Mouse (Mus musculus): ENCODE data around the gene Zfp607b. TPM values are rescaled to one million over a fixed set of nuclear protein-coding genes. Genes with fewer than 3 reads are reported as not detected.

The Zfp607b gene
- 16.7 and 19.1 TPM in 2 replicates for polyA plus RNA-seq (2015; fragmentation: Nextera tagmentation; extraction: Ambion mirVana)

DNA sequence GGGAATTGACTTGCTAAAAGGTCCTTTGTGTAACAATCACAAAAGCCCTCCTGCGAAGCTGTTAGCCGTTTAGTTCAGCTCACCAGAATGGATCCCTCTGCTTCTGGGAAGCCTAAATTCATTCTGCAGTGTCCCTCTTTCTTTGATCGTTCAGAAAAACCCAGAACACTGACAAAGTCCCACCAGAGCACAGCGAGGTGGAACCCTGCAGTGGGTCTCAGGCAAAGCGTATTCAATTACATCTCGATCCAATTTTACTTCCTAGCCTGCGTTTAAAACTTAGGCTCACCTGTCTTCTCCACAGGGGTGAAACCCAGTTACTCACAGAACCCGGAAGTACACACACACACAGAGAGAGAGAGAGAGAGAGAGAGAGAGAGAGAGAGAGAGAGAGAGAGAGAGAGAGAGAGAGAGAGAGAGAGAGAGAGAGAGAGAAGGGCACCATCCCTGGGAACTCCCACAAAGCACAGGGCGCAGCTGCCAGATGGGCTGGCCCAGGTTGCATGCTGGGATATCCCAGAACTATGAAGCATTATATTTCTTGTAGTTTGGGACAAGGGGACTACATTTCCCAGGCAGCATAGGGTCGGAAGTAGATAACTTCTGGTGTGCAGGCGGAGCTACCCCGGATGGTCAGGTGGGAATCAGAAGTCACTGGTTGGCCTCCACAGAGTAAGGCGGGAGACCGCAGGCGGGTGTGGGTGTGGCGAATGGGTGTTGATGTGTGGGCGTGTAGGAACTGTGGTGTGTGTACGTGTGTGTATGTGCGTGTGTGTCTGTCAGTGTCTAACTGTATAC is at the start of gene Zfp607b:
Gene Zfp607b, plus strand, starts transcription at position 526 of the 798 bp plus-strand sequence.
- no peaks in the 10 kb centered on the region for H3K36me3 ChIP-seq (ENCODE audit: control insufficient read depth, insufficient read depth, low read length)
- peak within 1 kb of the TSS; percentile 78 for H3K27ac ChIP-seq (ENCODE audit: low read length)
- WGBS = 0% methylated on average over 19 of the region's 19 CpGs
- peak within 1 kb of the TSS; percentile 72 for H3K9ac ChIP-seq (ENCODE audit: low read depth, low read length)
- H3K4me2 ChIP-seq (ENCODE audit: low read length) = peak within 1 kb of the TSS; percentile 74
- H3K9me3 ChIP-seq (replicated peaks; ENCODE audit: control insufficient read depth, low read length, poor library complexity, severe bottlenecking) = no peaks in the 10 kb centered on the region
- ATAC-seq = peak; percentile 99
- peak within 1 kb of the TSS; percentile 49 for H3K4me3 ChIP-seq (ENCODE audit: low read depth, low read length)
- H3K27me3 ChIP-seq (ENCODE audit: control insufficient read depth, insufficient read depth, low read depth, low read length) = no peaks in the 10 kb centered on the region
- peaks cover 17% of the 10 kb centered on the region for H3K4me1 ChIP-seq (ENCODE audit: control insufficient read depth, insufficient read depth, low read length)

DNA sequence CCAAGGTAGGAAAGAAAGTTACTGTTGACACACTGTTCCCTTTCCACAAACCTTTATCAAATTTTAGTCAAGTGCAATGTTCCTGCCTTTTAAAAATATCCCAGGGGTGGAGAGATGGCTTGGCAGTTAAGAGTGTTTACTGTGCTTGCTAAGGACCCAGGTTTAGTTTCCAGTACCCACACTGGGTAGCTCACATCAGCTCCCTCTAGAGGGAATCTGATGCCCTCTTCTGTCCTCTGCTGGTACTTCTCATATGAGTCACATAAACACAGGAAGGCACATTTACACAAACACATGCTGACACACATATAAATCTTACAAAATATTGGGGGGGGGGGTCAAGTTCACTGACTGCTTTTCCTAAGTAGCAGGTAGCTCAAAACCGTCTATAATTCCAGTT is 44.7 kb upstream of the Zfp607b start:
- no peak for ATAC-seq
- no peaks in the 10 kb centered on the region for H3K4me1 ChIP-seq (ENCODE audit: control insufficient read depth, insufficient read depth, low read length)
- H3K36me3 ChIP-seq (ENCODE audit: control insufficient read depth, insufficient read depth, low read length) = 0 out of 2 replicates have a peak, but pooled peaks cover 1% of the 10 kb centered on the region
- no peak overlapping the region for H3K4me3 ChIP-seq (ENCODE audit: low read depth, low read length)
- H3K27me3 ChIP-seq (ENCODE audit: control insufficient read depth, insufficient read depth, low read depth, low read length) = no peaks in the 10 kb centered on the region
- WGBS = 63% methylated on average over 1 of the region's 1 CpGs
- H3K9ac ChIP-seq (ENCODE audit: low read depth, low read length) = no peak overlapping the region
- no peaks in the 10 kb centered on the region for H3K9me3 ChIP-seq (replicated peaks; ENCODE audit: control insufficient read depth, low read length, poor library complexity, severe bottlenecking)
- no peak overlapping the region for H3K27ac ChIP-seq (ENCODE audit: low read length)
- H3K4me2 ChIP-seq (ENCODE audit: low read length) = no peak overlapping the region

DNA sequence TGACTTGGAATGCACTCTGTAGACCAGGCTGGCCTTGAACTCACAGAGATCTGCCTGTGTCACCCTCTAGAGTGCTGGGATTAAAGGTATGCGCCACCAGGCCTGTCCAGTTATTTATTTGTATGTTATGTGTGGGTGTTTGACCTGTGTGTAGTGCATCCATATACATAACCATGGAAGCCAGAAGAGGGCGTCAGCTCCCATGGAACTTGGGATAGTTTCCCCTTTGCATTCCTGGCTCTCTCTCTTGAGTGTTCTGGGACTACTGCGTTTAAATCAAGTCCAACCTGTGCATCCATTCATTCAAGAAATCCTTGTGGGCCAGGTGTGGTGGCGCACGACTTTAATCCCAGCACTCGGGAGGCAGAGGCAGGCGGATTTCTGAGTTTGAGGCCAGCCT is 42.6 kb upstream of the Zfp607b start:
- H3K27me3 ChIP-seq (ENCODE audit: control insufficient read depth, insufficient read depth, low read depth, low read length) = no peaks in the 10 kb centered on the region
- no peak for ATAC-seq
- no peaks in the 10 kb centered on the region for H3K36me3 ChIP-seq (ENCODE audit: control insufficient read depth, insufficient read depth, low read length)
- H3K4me1 ChIP-seq (ENCODE audit: control insufficient read depth, insufficient read depth, low read length) = peaks cover 3% of the 10 kb centered on the region; the same call in 1 of the 2 replicates
- no peak overlapping the region for H3K4me3 ChIP-seq (ENCODE audit: low read depth, low read length)
- 88% methylated on average over 7 of the region's 7 CpGs for WGBS
- H3K27ac ChIP-seq (ENCODE audit: low read length) = no peak overlapping the region
- H3K4me2 ChIP-seq (ENCODE audit: low read length) = no peak overlapping the region
- H3K9ac ChIP-seq (ENCODE audit: low read depth, low read length) = no peak overlapping the region
- H3K9me3 ChIP-seq (replicated peaks; ENCODE audit: control insufficient read depth, low read length, poor library complexity, severe bottlenecking) = no peaks in the 10 kb centered on the region

DNA sequence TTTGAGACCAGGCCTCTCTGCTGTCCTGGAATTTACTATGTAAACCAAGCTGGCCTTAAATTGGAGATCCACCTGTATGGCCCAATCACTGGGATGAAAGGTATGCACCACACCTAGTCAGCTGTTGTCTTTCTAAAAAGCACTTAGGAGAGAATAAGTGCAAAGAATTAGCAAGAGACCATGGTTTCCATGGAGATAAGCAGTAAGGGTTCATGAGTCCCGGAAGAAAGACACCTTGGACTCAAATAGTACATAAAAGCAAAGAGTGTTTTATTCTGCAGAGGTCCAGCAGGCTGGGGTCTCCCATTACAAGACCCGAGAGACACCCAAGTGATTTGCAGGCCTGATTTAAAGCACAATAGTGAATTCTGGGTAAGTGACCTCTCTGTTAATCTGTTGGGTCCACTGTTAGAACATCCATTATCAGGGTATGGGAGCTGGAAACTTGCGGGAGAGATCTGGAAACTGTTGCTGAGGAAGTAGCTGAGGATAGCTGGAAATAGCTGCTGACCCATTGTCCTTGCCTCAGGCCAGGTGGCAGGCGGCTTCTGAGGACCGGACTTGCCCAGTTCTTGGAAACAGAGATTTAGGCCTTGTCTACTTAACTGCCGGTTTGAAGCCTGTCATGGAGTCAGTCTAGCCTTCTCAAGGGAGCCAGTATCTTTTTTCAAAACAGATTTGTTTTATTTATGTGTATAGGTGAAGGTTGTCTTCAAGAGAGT is 41.7 kb upstream of the Zfp607b start:
- Histone ChIP-seq H3K4me1 (ENCODE audit: control insufficient read depth, insufficient read depth, low read length) (peaks cover 3% of the 10 kb centered on the region; the same call in 1 of the 2 replicates), H3K27ac (ENCODE audit: low read length) (no peak overlapping the region), H3K4me2 (ENCODE audit: low read length) (no peak overlapping the region), H3K36me3 (ENCODE audit: control insufficient read depth, insufficient read depth, low read length) (no peaks in the 10 kb centered on the region), H3K9me3 (replicated peaks; ENCODE audit: control insufficient read depth, low read length, poor library complexity, severe bottlenecking) (no peaks in the 10 kb centered on the region), H3K9ac (ENCODE audit: low read depth, low read length) (no peak overlapping the region), H3K27me3 (ENCODE audit: control insufficient read depth, insufficient read depth, low read depth, low read length) (no peaks in the 10 kb centered on the region), H3K4me3 (ENCODE audit: low read depth, low read length) (no peak overlapping the region)
- WGBS = 83% methylated on average over 6 of the region's 6 CpGs
- no peak for ATAC-seq

DNA sequence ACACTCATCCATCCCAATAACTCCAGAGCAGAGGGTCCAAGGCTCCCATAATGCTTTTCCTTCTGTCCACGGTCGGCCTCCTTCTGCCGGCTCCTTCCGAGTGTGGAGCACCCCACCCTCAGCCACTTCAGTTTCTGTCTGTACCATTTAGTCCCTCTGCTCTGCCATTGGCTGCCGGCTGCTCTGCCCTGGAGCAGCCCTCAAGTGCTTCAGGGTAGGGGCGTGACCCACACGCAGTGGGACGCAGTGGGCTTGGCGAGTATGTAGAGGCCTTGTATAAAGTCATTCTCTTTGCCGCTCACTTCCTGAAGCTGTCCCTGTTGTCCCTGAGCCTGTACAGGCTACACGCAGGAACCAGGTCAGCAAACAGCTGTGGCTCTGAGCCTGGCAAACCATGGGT is 39.4 kb upstream of the Zfp607b start:
- H3K4me3 ChIP-seq (ENCODE audit: low read depth, low read length) = no peak overlapping the region
- 93% methylated on average over 11 of the region's 11 CpGs for WGBS
- no peak overlapping the region for H3K27ac ChIP-seq (ENCODE audit: low read length)
- H3K9ac ChIP-seq (ENCODE audit: low read depth, low read length) = no peak overlapping the region
- ATAC-seq = no peak
- no peaks in the 10 kb centered on the region for H3K9me3 ChIP-seq (replicated peaks; ENCODE audit: control insufficient read depth, low read length, poor library complexity, severe bottlenecking)
- no peaks in the 10 kb centered on the region for H3K36me3 ChIP-seq (ENCODE audit: control insufficient read depth, insufficient read depth, low read length)
- no peak overlapping the region for H3K4me2 ChIP-seq (ENCODE audit: low read length)
- H3K4me1 ChIP-seq (ENCODE audit: control insufficient read depth, insufficient read depth, low read length) = peaks cover 17% of the 10 kb centered on the region
- no peaks in the 10 kb centered on the region for H3K27me3 ChIP-seq (ENCODE audit: control insufficient read depth, insufficient read depth, low read depth, low read length)

DNA sequence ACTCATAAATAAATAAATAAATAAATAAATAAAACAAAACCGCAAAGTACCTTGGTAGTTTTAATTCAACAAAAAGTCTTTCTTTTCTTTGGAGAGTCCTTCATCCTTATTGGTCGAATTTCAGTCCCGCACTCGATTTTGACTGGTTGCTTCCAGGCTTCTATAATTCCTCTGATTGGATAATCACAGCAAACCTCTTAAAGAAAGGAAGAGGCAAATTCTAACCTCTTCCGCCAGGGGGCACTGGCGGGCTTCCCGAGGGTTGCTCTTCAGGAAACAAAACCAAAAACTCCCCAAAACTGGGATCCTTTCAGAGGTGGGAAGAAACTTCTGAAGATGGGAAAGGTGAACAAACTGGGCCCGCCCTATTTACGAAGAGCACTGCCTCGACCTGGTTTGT is 38.2 kb upstream of the Zfp607b start:
- no peak overlapping the region for H3K4me3 ChIP-seq (ENCODE audit: low read depth, low read length)

DNA sequence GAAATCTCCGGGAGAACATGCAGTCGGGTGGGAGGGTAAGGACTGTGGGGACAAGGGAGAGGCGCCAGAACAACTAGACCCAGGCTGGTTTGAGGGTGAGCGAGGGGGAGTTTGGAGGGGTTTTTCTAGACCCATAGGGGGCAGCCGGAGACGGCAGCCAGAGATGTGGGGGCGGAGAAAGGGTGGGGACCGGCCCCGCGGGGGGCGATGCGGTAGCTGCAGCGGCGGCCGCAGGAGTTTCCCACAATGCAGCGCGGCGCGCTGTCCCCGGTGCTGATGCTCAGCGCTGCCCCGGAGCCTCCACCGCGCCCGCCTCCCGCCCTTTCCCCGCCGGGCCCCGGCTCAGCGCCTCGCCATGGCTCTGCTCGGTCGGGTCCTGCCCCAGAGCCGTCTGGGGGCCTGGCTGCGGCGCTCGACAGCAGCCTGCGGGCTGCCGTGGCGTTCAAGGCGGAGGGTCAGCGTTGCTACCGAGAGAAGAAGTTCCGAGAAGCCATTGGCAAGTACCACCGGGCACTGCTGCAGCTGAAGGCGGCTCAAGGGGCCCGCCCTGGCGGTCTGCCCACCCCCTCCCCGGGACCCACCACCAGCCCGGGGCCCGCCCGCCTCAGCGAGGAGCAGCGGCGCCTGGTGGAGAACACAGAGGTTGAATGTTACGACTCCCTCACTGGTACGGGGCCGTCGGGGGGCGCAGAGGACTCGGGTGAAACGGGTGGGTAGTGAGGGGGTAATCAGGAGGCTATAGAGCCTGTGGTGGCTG is 35.3 kb upstream of the Zfp607b start, which contains the start of gene Ttc9b:
Gene Ttc9b, plus strand, starts transcription at position 235 of the 757 bp plus-strand sequence.
- Histone ChIP-seq H3K4me2 (ENCODE audit: low read length) (peak within 1 kb of the TSS; percentile 64), H3K9ac (ENCODE audit: low read depth, low read length) (peak within 1 kb of the TSS; percentile 89), H3K4me1 (ENCODE audit: control insufficient read depth, insufficient read depth, low read length) (peaks cover 26% of the 10 kb centered on the region), H3K27me3 (ENCODE audit: control insufficient read depth, insufficient read depth, low read depth, low read length) (no peaks in the 10 kb centered on the region), H3K4me3 (ENCODE audit: low read depth, low read length) (peak within 1 kb of the TSS; percentile 75), H3K36me3 (ENCODE audit: control insufficient read depth, insufficient read depth, low read length) (peaks cover 8% of the 10 kb centered on the region), H3K9me3 (replicated peaks; ENCODE audit: control insufficient read depth, low read length, poor library complexity, severe bottlenecking) (no peaks in the 10 kb centered on the region), H3K27ac (ENCODE audit: low read length) (peak within 1 kb of the TSS; percentile 95)
- peak; percentile 72 for ATAC-seq
- WGBS = 1% methylated on average over 50 of the region's 62 CpGs

More for the DNA sequence above, 38.2 kb upstream of the Zfp607b start:
- 7% methylated on average over 10 of the region's 10 CpGs for WGBS
- Histone ChIP-seq H3K4me1 (ENCODE audit: control insufficient read depth, insufficient read depth, low read length) (peaks cover 26% of the 10 kb centered on the region), H3K27ac (ENCODE audit: low read length) (no peak overlapping the region), H3K9ac (ENCODE audit: low read depth, low read length) (no peak overlapping the region), H3K4me2 (ENCODE audit: low read length) (no peak overlapping the region), H3K9me3 (replicated peaks; ENCODE audit: control insufficient read depth, low read length, poor library complexity, severe bottlenecking) (no peaks in the 10 kb centered on the region), H3K27me3 (ENCODE audit: control insufficient read depth, insufficient read depth, low read depth, low read length) (no peaks in the 10 kb centered on the region), H3K36me3 (ENCODE audit: control insufficient read depth, insufficient read depth, low read length) (no peaks in the 10 kb centered on the region)
- no peak for ATAC-seq

DNA sequence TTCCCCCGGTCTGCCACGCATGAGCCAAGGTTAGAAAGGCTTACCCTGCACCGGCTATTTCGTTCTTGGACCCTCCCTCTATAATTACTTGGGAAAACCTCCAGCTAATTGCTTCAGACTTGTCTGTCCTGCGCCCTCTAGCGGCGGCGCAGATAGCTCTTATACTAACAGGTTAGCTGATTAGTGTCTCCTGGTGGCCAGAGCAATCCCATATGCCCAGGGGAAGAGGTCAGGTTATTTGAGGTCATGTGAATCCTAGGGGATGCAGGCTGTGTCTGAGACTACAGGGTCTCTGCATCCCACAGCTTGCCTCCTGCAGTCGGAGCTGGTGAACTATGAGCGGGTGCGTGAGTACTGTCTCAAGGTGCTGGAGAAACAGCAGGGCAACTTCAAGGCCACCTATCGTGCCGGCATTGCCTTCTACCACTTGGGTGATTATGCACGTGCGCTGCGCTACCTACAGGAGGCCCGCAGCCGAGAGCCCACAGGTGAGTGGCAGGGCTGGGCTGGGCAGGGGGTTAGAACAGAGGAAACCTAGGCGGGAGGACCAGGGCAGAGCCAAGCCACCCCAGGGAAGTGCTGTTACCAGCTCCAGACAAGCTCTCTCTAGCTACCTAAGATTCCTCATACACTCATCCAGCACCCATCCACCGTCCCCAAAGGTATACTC is 34.4 kb upstream of the Zfp607b start:
- no peaks in the 10 kb centered on the region for H3K27me3 ChIP-seq (ENCODE audit: control insufficient read depth, insufficient read depth, low read depth, low read length)
- peak overlapping the region; percentile 75 for H3K4me3 ChIP-seq (ENCODE audit: low read depth, low read length)
- peak overlapping the region; percentile 89 for H3K9ac ChIP-seq (ENCODE audit: low read depth, low read length)
- H3K4me2 ChIP-seq (ENCODE audit: low read length) = peak overlapping the region; percentile 64
- peaks cover 11% of the 10 kb centered on the region for H3K36me3 ChIP-seq (ENCODE audit: control insufficient read depth, insufficient read depth, low read length)
- H3K27ac ChIP-seq (ENCODE audit: low read length) = peak overlapping the region; percentile 95
- 63% methylated on average over 20 of the region's 20 CpGs for WGBS
- no peaks in the 10 kb centered on the region for H3K9me3 ChIP-seq (replicated peaks; ENCODE audit: control insufficient read depth, low read length, poor library complexity, severe bottlenecking)
- 0 out of 2 replicates have a peak, but pooled peaks have one; percentile 10 for ATAC-seq
- peaks cover 26% of the 10 kb centered on the region for H3K4me1 ChIP-seq (ENCODE audit: control insufficient read depth, insufficient read depth, low read length)

Measured in midbrain, embryonic 16.5 days (tissue).